Mouse (Mus musculus): ENCODE data around the gene Ttc30a1. TPM values are rescaled to one million over a fixed set of nuclear protein-coding genes. Genes with fewer than 3 reads are reported as not detected.
"Not testable (repeated sequence)": the region's sequence is repeated elsewhere in the genome, so short reads cannot be mapped to it uniquely, and the experiment has no call there.

The Ttc30a1 gene
- polyA plus RNA-seq, 1 experiment from 2014 or later, result 8.5 TPM

DNA sequence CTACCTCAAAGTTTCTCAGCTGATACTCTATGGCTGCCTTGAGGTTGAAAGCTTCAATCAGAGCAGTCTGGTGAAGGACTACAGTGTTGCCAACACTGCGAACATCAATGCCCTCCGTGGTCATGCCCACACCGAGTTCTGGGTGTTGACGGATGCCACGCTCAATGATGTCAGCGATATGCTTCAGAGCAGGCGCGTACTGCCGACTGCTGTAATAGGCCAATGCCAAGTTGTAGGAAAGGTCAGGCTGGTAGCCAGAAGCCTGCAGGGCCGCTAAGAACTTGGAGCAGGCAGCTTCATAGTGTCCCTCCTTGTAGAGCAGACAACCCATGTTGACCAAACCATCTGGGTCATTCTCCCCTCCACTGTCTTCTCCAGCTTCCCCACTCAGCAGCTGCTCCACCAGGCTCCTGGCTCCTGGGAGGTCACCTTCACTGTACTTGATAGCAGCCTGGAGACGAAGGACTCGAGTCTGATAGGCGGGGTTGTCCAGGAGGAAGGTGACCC lies 781 bp downstream of the Ttc30a1 start:
- peak overlapping the region; percentile 49 for H3K4me3 ChIP-seq (replicated peaks)
- peak overlapping the region; percentile 68 for H3K4me2 ChIP-seq (replicated peaks)
- not testable (repeated sequence) for H3K27ac ChIP-seq; H3K27me3 ChIP-seq; H3K4me1 ChIP-seq (replicated peaks); H3K9me3 ChIP-seq; H3K9ac ChIP-seq (replicated peaks); H3K36me3 ChIP-seq; ATAC-seq
- 97% methylated on average over 13 of the region's 13 CpGs for WGBS

- not testable (repeated sequence) for H3K27ac ChIP-seq; H3K27me3 ChIP-seq; H3K36me3 ChIP-seq; H3K9me3 ChIP-seq; H3K9ac ChIP-seq (replicated peaks); H3K4me1 ChIP-seq (replicated peaks); H3K4me3 ChIP-seq (replicated peaks)
- 0 out of 2 replicates have a peak within 1 kb of the TSS, but pooled peaks have one; percentile 19 for H3K4me2 ChIP-seq (replicated peaks)
- peak; percentile 34; the same call in 1 of the 2 replicates for ATAC-seq
- WGBS, result 28% methylated on average over 19 of the region's 24 CpGs
Measured at GRCm38 (mm10) chr2:75977752-75978368, 3.9 kb downstream of the Ttc30a1 start, which contains the start of gene Ttc30a2. Ttc30a2 (minus strand) TSS chr2:75978170.

GRCm38 (mm10) chr2:75976070-75976469 lies 5.7 kb downstream of the Ttc30a1 start:
- not testable (repeated sequence) for H3K4me1 ChIP-seq (replicated peaks); ATAC-seq; H3K36me3 ChIP-seq; H3K9me3 ChIP-seq; H3K4me2 ChIP-seq (replicated peaks); H3K9ac ChIP-seq (replicated peaks); H3K4me3 ChIP-seq (replicated peaks); H3K27ac ChIP-seq; H3K27me3 ChIP-seq
- 95% methylated on average over 2 of the region's 2 CpGs for whole genome bisulfite sequencing

- no peaks in the 10 kb centered on the region for H3K4me1 ChIP-seq (replicated peaks)
- no peaks in the 10 kb centered on the region for H3K27me3 ChIP-seq
- H3K4me3 ChIP-seq (replicated peaks), result no peak overlapping the region
- H3K9me3 ChIP-seq, result no peaks in the 10 kb centered on the region
- no peak overlapping the region for H3K9ac ChIP-seq (replicated peaks)
- ATAC-seq, result no peak
- 75% methylated on average over 9 of the region's 9 CpGs for WGBS
- H3K4me2 ChIP-seq (replicated peaks), result no peak overlapping the region
- no peaks in the 10 kb centered on the region for H3K36me3 ChIP-seq
- H3K27ac ChIP-seq, result no peak overlapping the region
Measured at GRCm38 (mm10) chr2:75974131-75974530, 7.6 kb downstream of the Ttc30a1 start.

DNA sequence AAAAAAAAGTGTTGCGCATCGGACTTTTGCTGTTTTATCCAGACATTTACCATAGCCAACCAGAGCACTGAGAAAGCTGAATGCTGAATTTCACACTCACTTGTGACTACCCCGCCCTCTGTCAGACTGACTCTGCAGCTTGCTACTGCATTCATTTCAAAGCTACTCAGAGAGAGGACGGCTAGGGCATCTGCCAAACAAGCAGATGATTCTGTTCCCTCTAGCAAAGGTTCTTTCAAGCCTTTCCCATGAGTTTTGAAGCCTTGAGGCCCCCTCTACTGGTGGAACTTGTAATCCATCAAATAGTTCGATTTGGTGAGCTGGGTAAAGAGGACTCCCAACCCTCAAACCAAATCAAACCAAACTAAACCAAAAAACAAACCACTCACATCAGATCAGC lies 16.8 kb downstream of the Ttc30a1 start:
- no peaks in the 10 kb centered on the region for H3K9me3 ChIP-seq
- 26% methylated on average over 5 of the region's 5 CpGs for WGBS
- no peak overlapping the region for H3K9ac ChIP-seq (replicated peaks)
- peaks cover 31% of the 10 kb centered on the region for H3K4me1 ChIP-seq (replicated peaks)
- H3K4me3 ChIP-seq (replicated peaks), result no peak overlapping the region
- no peaks in the 10 kb centered on the region for H3K27me3 ChIP-seq
- peak overlapping the region; percentile 19 for H3K4me2 ChIP-seq (replicated peaks)
- 0 out of 2 replicates have a peak overlapping the region, but pooled peaks have one; percentile 17 for H3K27ac ChIP-seq
- peak; percentile 66 for ATAC-seq
- no peaks in the 10 kb centered on the region for H3K36me3 ChIP-seq

GRCm38 (mm10) chr2:75964512-75964911 lies 17.3 kb downstream of the Ttc30a1 start:
- whole genome bisulfite sequencing, result 13% methylated on average over 14 of the region's 14 CpGs

GRCm38 (mm10) chr2:75964051-75964450 lies 17.7 kb downstream of the Ttc30a1 start:
- Histone ChIP-seq H3K9ac (replicated peaks) (no peak overlapping the region), H3K27me3 (no peaks in the 10 kb centered on the region), H3K9me3 (no peaks in the 10 kb centered on the region), H3K36me3 (no peaks in the 10 kb centered on the region), H3K4me1 (replicated peaks) (peaks cover 41% of the 10 kb centered on the region), H3K27ac (no peak overlapping the region), H3K4me3 (replicated peaks) (no peak overlapping the region), H3K4me2 (replicated peaks) (peak overlapping the region; percentile 19)
- WGBS, result 78% methylated on average over 5 of the region's 5 CpGs
- no peak for ATAC-seq

More at GRCm38 (mm10) chr2:75964512-75964911, 17.3 kb downstream of the Ttc30a1 start:
- Histone ChIP-seq H3K4me3 (replicated peaks) (no peak overlapping the region), H3K36me3 (no peaks in the 10 kb centered on the region), H3K4me1 (replicated peaks) (peaks cover 36% of the 10 kb centered on the region), H3K27me3 (no peaks in the 10 kb centered on the region), H3K27ac (no peak overlapping the region), H3K9ac (replicated peaks) (no peak overlapping the region), H3K9me3 (no peaks in the 10 kb centered on the region), H3K4me2 (replicated peaks) (peak overlapping the region; percentile 19)
- peak; percentile 63 for ATAC-seq

DNA sequence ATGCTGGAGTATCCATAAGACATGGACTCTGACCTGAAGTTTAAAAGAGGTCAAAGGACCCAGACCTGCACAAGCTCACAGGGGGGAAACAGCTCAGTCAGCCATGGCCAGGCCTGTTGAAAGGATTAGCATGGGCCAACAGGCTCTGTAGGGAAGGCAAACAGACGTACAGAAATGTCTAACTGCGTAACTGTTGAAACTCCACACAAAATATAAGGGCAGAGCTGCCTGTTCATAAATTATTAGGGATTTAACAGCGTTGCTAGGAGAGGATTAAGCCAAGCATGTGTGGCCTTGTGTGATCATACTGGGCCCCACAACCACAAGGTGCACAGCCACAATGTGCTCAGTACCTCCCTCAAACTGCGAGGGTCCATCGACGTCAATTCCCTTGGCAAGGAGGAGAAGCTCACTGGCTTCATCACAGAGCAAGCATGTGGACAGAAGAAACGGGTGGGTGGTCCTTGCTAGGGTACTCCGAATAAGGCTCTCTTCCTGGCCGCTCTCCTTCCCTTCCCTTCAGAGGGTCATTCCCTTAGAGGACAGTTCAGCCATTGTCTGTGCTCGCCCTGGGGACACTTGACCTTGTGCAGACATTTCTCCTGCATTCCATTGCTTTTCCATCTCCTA lies 18.4 kb downstream of the Ttc30a1 start:
- H3K27ac ChIP-seq, result no peak overlapping the region
- no peaks in the 10 kb centered on the region for H3K36me3 ChIP-seq
- 0 out of 2 replicates have a peak, but pooled peaks cover 3% of the 10 kb centered on the region for H3K27me3 ChIP-seq
- 34% methylated on average over 10 of the region's 10 CpGs for WGBS
- H3K9ac ChIP-seq (replicated peaks), result no peak overlapping the region
- 0 out of 2 replicates have a peak, but pooled peaks have one; percentile 24 for ATAC-seq
- H3K4me1 ChIP-seq (replicated peaks), result peaks cover 48% of the 10 kb centered on the region
- no peak overlapping the region for H3K4me3 ChIP-seq (replicated peaks)
- H3K9me3 ChIP-seq, result no peaks in the 10 kb centered on the region
- no peak overlapping the region for H3K4me2 ChIP-seq (replicated peaks)

DNA sequence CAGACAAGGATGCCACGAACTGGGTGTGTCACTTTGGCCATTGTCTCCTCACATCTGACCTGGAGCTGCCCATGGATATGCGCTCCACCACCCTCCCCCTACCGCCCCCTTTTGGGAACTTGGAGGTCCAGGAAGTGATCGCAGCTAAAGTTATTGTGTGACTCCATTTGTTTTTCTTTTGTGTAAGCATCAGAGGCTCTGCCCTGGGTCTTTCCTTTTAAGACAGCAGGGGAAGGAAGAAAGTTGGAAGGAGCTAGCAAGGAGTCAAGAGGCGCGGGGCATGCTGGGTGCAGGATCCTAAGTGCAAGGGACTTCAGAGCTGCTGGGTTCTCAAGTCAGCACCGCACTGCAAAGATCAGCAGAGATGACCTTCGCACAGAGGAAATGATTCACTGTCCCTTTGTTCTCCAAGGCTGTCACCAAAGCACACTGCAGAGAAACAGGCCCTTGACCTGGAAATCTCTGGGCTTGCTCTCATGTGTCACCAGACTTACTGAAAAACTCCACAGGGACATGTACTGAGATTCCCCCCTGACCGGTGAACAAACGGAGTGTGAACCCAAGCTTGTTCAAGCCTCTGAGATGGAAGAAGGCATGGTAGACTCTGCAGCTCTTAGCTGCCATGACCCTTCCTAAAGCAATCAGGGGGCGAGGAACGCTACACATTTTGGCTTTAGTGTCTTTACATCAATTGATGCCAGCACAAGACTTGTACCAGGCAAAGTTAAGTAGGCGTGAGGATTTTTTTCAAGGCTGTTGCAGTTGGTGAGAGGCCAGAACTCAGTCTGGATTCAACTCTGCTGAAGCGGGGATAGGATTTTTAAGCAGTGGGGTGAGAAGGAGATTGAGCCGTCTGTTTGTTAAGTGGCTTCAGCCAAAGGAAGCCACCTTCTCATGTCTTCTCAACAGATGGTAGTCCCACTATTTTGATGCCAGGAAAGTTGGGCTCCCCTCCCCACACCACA lies 21.1 kb downstream of the Ttc30a1 start:
- Histone ChIP-seq H3K4me3 (replicated peaks) (peak overlapping the region; percentile 13; the same call in 1 of the 2 replicates), H3K4me2 (replicated peaks) (peak overlapping the region; percentile 43), H3K4me1 (replicated peaks) (peaks cover 49% of the 10 kb centered on the region), H3K36me3 (no peaks in the 10 kb centered on the region), H3K9ac (replicated peaks) (no peak overlapping the region), H3K27me3 (0 out of 2 replicates have a peak, but pooled peaks cover 3% of the 10 kb centered on the region), H3K9me3 (no peaks in the 10 kb centered on the region), H3K27ac (peak overlapping the region; percentile 45; the same call in 1 of the 2 replicates)
- 49% methylated on average over 15 of the region's 15 CpGs for WGBS
- no peak for ATAC-seq

DNA sequence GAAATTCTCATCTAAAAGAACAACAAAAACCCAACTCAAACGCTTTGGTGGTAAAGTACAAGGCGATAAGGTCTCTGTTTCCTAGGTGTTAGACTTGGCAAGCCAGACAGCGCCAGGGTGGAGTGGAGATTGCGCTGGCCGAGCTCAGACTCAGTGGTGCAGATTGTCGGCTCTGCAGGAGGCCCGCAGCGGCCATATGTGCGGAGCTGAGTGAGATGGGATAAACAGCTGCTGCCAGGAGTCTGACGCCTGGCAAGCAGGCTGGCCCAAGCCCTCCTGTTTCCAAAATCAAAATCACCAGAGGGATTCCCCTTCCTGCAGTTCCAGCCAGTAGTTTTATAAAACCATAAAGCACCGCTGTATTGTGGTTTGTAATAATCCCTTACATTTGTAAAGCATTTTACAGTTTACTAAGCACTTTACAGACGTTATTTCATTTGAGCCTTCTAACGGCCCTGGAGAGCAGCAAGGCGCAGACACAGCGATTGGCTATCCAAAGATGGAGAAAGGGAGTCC lies 21.9 kb downstream of the Ttc30a1 start:
- Histone ChIP-seq H3K9ac (replicated peaks) (no peak overlapping the region; the same call in 1 of the 2 replicates), H3K4me2 (replicated peaks) (peak overlapping the region; percentile 43), H3K27ac (peak overlapping the region; percentile 45; the same call in 1 of the 2 replicates), H3K4me1 (replicated peaks) (peaks cover 48% of the 10 kb centered on the region), H3K27me3 (0 out of 2 replicates have a peak, but pooled peaks cover 3% of the 10 kb centered on the region), H3K36me3 (no peaks in the 10 kb centered on the region), H3K9me3 (no peaks in the 10 kb centered on the region), H3K4me3 (replicated peaks) (peak overlapping the region; percentile 13; the same call in 1 of the 2 replicates)
- peak; percentile 70 for ATAC-seq
- 8% methylated on average over 15 of the region's 15 CpGs for WGBS

- peak; percentile 70 for ATAC-seq
- Histone ChIP-seq H3K9me3 (no peaks in the 10 kb centered on the region), H3K4me3 (replicated peaks) (peak overlapping the region; percentile 13; the same call in 1 of the 2 replicates), H3K4me2 (replicated peaks) (peak overlapping the region; percentile 43), H3K9ac (replicated peaks) (no peak overlapping the region; the same call in 1 of the 2 replicates), H3K4me1 (replicated peaks) (peaks cover 42% of the 10 kb centered on the region), H3K36me3 (no peaks in the 10 kb centered on the region), H3K27ac (peak overlapping the region; percentile 45; the same call in 1 of the 2 replicates), H3K27me3 (0 out of 2 replicates have a peak, but pooled peaks cover 3% of the 10 kb centered on the region)
- 21% methylated on average over 18 of the region's 18 CpGs for WGBS
Measured at GRCm38 (mm10) chr2:75959183-75959849, 22.5 kb downstream of the Ttc30a1 start.

Data from midbrain, embryonic 13.5 days (tissue).